Mouse (Mus musculus) CH12.LX (cell line): ENCODE measurements around the gene Cadm1.

Experiments
- POLR2AphosphoS2 ChIP-seq: IDR thresholded peaks from 2 replicates; pipeline ENCODE4 v1.6.1; 2011; ENCODE audit warnings: low read depth, low read length, improper control_type of control experiment
- ZKSCAN1 ChIP-seq: IDR thresholded peaks from 2 replicates; pipeline ENCODE4 v1.6.1; 2012; ENCODE audit warnings: low read depth, inconsistent platforms, low read length, improper control_type of control experiment, borderline replicate concordance
- ZNF384 ChIP-seq: IDR thresholded peaks from 2 replicates; pipeline ENCODE4 v1.6.1; 2012; ENCODE audit warnings: low read depth, low read length, improper control_type of control experiment, inconsistent platforms

GRCm38 (mm10) chr9:47687604-47688003 is 157.6 kb downstream of the Cadm1 start:
- TF ChIP-seq ZNF384 (no peak), ZKSCAN1 (no peak), POLR2AphosphoS2 (no peak)
